8 mouse cellular contexts compared by ENCODE assay signal in genomic region chr13:50418421-50418820, GRCm38 (mm10). TPM values are rescaled to one million over a fixed set of nuclear protein-coding genes. Genes with fewer than 3 reads are reported as not detected.
DNase-seq lines count a peak whose midpoint lies in the region; ATAC-seq and TF ChIP-seq lines count a peak whose summit lies in the region.

No protein-coding gene starts in this region.

- H3K27ac ChIP-seq in heart, embryonic 16.5 days (ENCODE audit: low read length) = no peak overlapping the region
- no peak overlapping the region for H3K27ac ChIP-seq in bone marrow, adult 2 months (ENCODE audit: control insufficient read depth, insufficient read depth, low read depth, low read length, poor library complexity)
- H3K27ac ChIP-seq in hindbrain, embryonic 15.5 days (replicated peaks) = peak overlapping the region; percentile 82; the same call in 1 of the 2 replicates
- peak overlapping the region; percentile 75; the same call in 1 of the 2 replicates for H3K27ac ChIP-seq in midbrain, embryonic 16.5 days (ENCODE audit: low read length)

- peak overlapping the region; percentile 88 for H3K9ac ChIP-seq in heart, embryonic 16.5 days (ENCODE audit: low read length)
- H3K9ac ChIP-seq in hindbrain, embryonic 15.5 days = peak overlapping the region; percentile 83
- peak overlapping the region; percentile 86 for H3K9ac ChIP-seq in midbrain, embryonic 16.5 days (ENCODE audit: low read depth, low read length)

- TF ChIP-seq POLR2A in bone marrow, adult 2 months (IDR thresholded peaks at IDR 0.05; ENCODE audit: borderline replicate concordance, control insufficient read depth, low read depth, low read length) = no peak

- peaks cover 11% of the 10 kb centered on the region for H3K4me1 ChIP-seq in heart, embryonic 16.5 days (ENCODE audit: control insufficient read depth, insufficient read depth, low read length)
- no peaks in the 10 kb centered on the region for H3K4me1 ChIP-seq in bone marrow, adult 2 months (ENCODE audit: control insufficient read depth, insufficient read depth, low read length)
- H3K4me1 ChIP-seq in hindbrain, embryonic 15.5 days (replicated peaks) = peaks cover 13% of the 10 kb centered on the region
- peaks cover 14% of the 10 kb centered on the region for H3K4me1 ChIP-seq in midbrain, embryonic 16.5 days (ENCODE audit: control insufficient read depth, insufficient read depth, low read length)

- ATAC-seq in heart, embryonic 16.5 days (replicated peaks; ENCODE audit: extremely low read depth, insufficient read depth, low FRiP score) = no peak
- peak; percentile 29; the same call in 1 of the 2 replicates for ATAC-seq in hindbrain, embryonic 15.5 days (ENCODE audit: low FRiP score, low read depth)
- ATAC-seq in midbrain, embryonic 16.5 days = peak; percentile 39
- ATAC-seq in inflammation-experienced regulatory T-cells, adult 6 months = no peak

- H3K4me3 ChIP-seq in heart, embryonic 16.5 days (ENCODE audit: low read length) = peak overlapping the region; percentile 90
- peak overlapping the region; percentile 79 for H3K4me3 ChIP-seq in bone marrow, adult 2 months (replicated peaks; ENCODE audit: control insufficient read depth, low read depth, low read length)
- peak overlapping the region; percentile 76 for H3K4me3 ChIP-seq in hindbrain, embryonic 15.5 days
- H3K4me3 ChIP-seq in midbrain, embryonic 16.5 days (ENCODE audit: low read depth, low read length) = peak overlapping the region; percentile 70

- 33% methylated on average over 3 of the region's 3 CpGs for WGBS in heart, embryonic 16.5 days
- WGBS in bone marrow, adult 2 months = 48% methylated on average over 3 of the region's 3 CpGs
- WGBS in hindbrain, embryonic 15.5 days = 47% methylated on average over 3 of the region's 3 CpGs
- WGBS in midbrain, embryonic 16.5 days = 38% methylated on average over 3 of the region's 3 CpGs

- no peaks in the 10 kb centered on the region; the same call in 1 of the 2 replicates for H3K27me3 ChIP-seq in heart, embryonic 16.5 days (ENCODE audit: control insufficient read depth, insufficient read depth, low read length)
- no peaks in the 10 kb centered on the region for H3K27me3 ChIP-seq in hindbrain, embryonic 15.5 days
- no peaks in the 10 kb centered on the region for H3K27me3 ChIP-seq in midbrain, embryonic 16.5 days (ENCODE audit: control insufficient read depth, insufficient read depth, low read depth, low read length)

- H3K4me2 ChIP-seq in heart, embryonic 16.5 days (ENCODE audit: low read depth, low read length) = peak overlapping the region; percentile 71
- peak overlapping the region; percentile 60 for H3K4me2 ChIP-seq in hindbrain, embryonic 15.5 days
- H3K4me2 ChIP-seq in midbrain, embryonic 16.5 days (ENCODE audit: low read length) = peak overlapping the region; percentile 74

- intact Hi-C loops in heart, postnatal 14 days (cut with DNase I) = no loop called here

- no peaks in the 10 kb centered on the region for H3K9me3 ChIP-seq in heart, embryonic 16.5 days (replicated peaks; ENCODE audit: control insufficient read depth, low read length)
- H3K9me3 ChIP-seq in hindbrain, embryonic 15.5 days = no peaks in the 10 kb centered on the region
- H3K9me3 ChIP-seq in midbrain, embryonic 16.5 days (replicated peaks; ENCODE audit: control insufficient read depth, low read length, poor library complexity, severe bottlenecking) = no peaks in the 10 kb centered on the region

- DNase-seq in heart, postnatal 14 days = no peak
- no peak for DNase-seq in testis, postnatal 10 days (ENCODE audit: low spot score)
- DNase-seq in spleen, postnatal 4 days (ENCODE audit: low spot score in 2 of 2) = no peak

- H3K36me3 ChIP-seq in heart, embryonic 16.5 days (ENCODE audit: control insufficient read depth, insufficient read depth) = peaks cover 5% of the 10 kb centered on the region
- H3K36me3 ChIP-seq in hindbrain, embryonic 15.5 days = peaks cover 25% of the 10 kb centered on the region
- H3K36me3 ChIP-seq in midbrain, embryonic 16.5 days (ENCODE audit: control insufficient read depth, insufficient read depth, low read length) = peaks cover 17% of the 10 kb centered on the region

- no peak for TF ChIP-seq CTCF in bone marrow, adult 2 months (IDR thresholded peaks at IDR 0.05; ENCODE audit: control insufficient read depth, insufficient read depth, low read length)

RNA-seq across cellular contexts. Expression of gene Fbxw17, which starts 0.8 kb away (rescaled TPM):
- polyA plus RNA-seq in heart, embryonic 16.5 days (2015; fragmentation: Nextera tagmentation; extraction: Ambion mirVana) = 17.7 and 22.6 TPM in 2 replicates
- total RNA-seq in heart, postnatal 14 days (2021) = 1 to 10 TPM; 7.3 to 7.9 TPM
- polyA plus RNA-seq in bone marrow, adult 2 months (2011; ENCODE audit: insufficient read depth, insufficient read length, low replicate concordance, missing spikeins) = 7.0 and 15.8 TPM in 2 replicates
- 30.1 and 37.0 TPM in 2 replicates for polyA plus RNA-seq in hindbrain, embryonic 15.5 days (2015; fragmentation: Nextera tagmentation; extraction: Ambion mirVana)
- 37.8 and 39.5 TPM in 2 replicates for polyA plus RNA-seq in midbrain, embryonic 16.5 days (2015; fragmentation: Nextera tagmentation; extraction: Ambion mirVana)
- polyA plus RNA-seq in inflammation-experienced regulatory T-cells, adult 6 months (2017; shearing (Covaris generic)) = 10 to 100 TPM; 34.1 to 46.1 (median 41.4) TPM

RNA-seq across cellular contexts. Expression of gene Gm47429, which starts 25.3 kb away (rescaled TPM):
- not detected in 2 replicates for polyA plus RNA-seq in heart, embryonic 16.5 days (2015; fragmentation: Nextera tagmentation; extraction: Ambion mirVana)
- total RNA-seq in heart, postnatal 14 days (2021) = not detected
- not detected in 2 replicates for polyA plus RNA-seq in bone marrow, adult 2 months (2011; ENCODE audit: insufficient read depth, insufficient read length, low replicate concordance, missing spikeins)
- not detected in 2 replicates for polyA plus RNA-seq in hindbrain, embryonic 15.5 days (2015; fragmentation: Nextera tagmentation; extraction: Ambion mirVana)
- not detected in 2 replicates for polyA plus RNA-seq in midbrain, embryonic 16.5 days (2015; fragmentation: Nextera tagmentation; extraction: Ambion mirVana)
- not detected for polyA plus RNA-seq in inflammation-experienced regulatory T-cells, adult 6 months (2017; shearing (Covaris generic))

RNA-seq across cellular contexts. Expression of gene Nutm2, which starts 48.7 kb away (rescaled TPM):
- not detected in 2 replicates for polyA plus RNA-seq in heart, embryonic 16.5 days (2015; fragmentation: Nextera tagmentation; extraction: Ambion mirVana)
- not detected for total RNA-seq in heart, postnatal 14 days (2021)
- not detected in 2 replicates for polyA plus RNA-seq in bone marrow, adult 2 months (2011; ENCODE audit: insufficient read depth, insufficient read length, low replicate concordance, missing spikeins)
- not detected in 2 replicates for polyA plus RNA-seq in hindbrain, embryonic 15.5 days (2015; fragmentation: Nextera tagmentation; extraction: Ambion mirVana)
- polyA plus RNA-seq in midbrain, embryonic 16.5 days (2015; fragmentation: Nextera tagmentation; extraction: Ambion mirVana) = not detected in 2 replicates
- polyA plus RNA-seq in inflammation-experienced regulatory T-cells, adult 6 months (2017; shearing (Covaris generic)) = not detected

Comparison
In these comparisons a context has a peak if more than half of its experiments do, and no peak if none do; other contexts are left out.
1. ATAC-seq: peak in hindbrain, embryonic 15.5 days (single experiment) and midbrain, embryonic 16.5 days (single experiment); none in heart, embryonic 16.5 days (single experiment) and inflammation-experienced regulatory T-cells, adult 6 months (single experiment).
2. H3K27ac ChIP-seq: peak in hindbrain, embryonic 15.5 days (single experiment) and midbrain, embryonic 16.5 days (single experiment); none in heart, embryonic 16.5 days (single experiment) and bone marrow, adult 2 months (single experiment).
3. Peak in every context shown above with its lines, with median percentiles within 50 percentile points of each other: H3K4me2 ChIP-seq, H3K4me3 ChIP-seq and H3K9ac ChIP-seq.